Mouse (Mus musculus) brown adipose tissue, adult 24 weeks (tissue): ENCODE measurements around the gene Cbr3. TPM values are rescaled to one million over a fixed set of nuclear protein-coding genes. Genes with fewer than 3 reads are reported as not detected.
"Not testable (repeated sequence)": the region's sequence is repeated elsewhere in the genome, so short reads cannot be mapped to it uniquely, and the experiment has no call there.

Experiments
- H3K27ac ChIP-seq: fragments of 200-500 bp; replicated peaks from 2 replicates; pipeline ENCODE4 v1.5.1; 2012; ENCODE audit warnings: low read depth, mild to moderate bottlenecking, low read length
- H3K4me1 ChIP-seq: fragments of 200-500 bp; 2 replicates; pipeline ENCODE4 v1.6.1; 2012; ENCODE audit warnings: low read length, mixed read lengths; ENCODE audit not compliant: control insufficient read depth, insufficient read depth, insufficient read length
- H3K4me3 ChIP-seq: fragments of 200-500 bp; 2 replicates; pipeline ENCODE4 v1.5.1; 2012; ENCODE audit warnings: low read depth, mild to moderate bottlenecking, low read length, moderate library complexity; ENCODE audit not compliant: insufficient read depth
- polyA plus RNA-seq: library from polyadenylated mRNA; stranded (reverse); fragments of >200 nt; gene quantifications from 2 replicates; pipeline ENCODE4 v1.2.4, GENCODE M21; 2012; ENCODE audit not compliant: missing spikeins, insufficient read depth, insufficient read length

Gene Cbr3
- 7.2 TPM in 2 replicates for polyA plus RNA-seq

- no peaks in the 10 kb centered on the region for H3K4me1 ChIP-seq
- H3K27ac ChIP-seq: no peak within 1 kb of the TSS
Measured at GRCm38 (mm10) chr16:93682689-93683507, at the start of gene Cbr3. Gene Cbr3 (plus strand): TSS chr16:93683215.

DNA sequence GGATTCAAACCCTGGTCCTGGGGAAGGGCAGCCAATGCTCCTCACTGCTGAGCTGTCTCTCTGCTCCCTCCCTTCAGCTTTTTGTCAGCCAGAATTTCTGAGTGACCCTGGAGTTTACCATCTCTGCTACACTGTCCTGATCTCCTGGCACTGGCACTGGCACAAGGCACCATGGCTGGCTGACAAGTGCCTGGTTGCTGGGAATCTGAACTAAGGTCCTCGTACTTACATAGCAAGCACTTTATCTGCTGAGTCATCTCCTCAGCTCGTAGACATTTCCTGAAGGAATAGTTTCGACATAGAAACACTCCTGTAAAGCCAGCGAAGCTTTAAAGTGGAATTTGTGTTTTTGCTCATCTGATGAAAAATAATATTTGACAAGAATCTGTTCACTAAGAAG, 39.0 kb upstream of the Cbr3 start:
- H3K4me3 ChIP-seq: no peak overlapping the region
- H3K27ac ChIP-seq: no peak overlapping the region
- no peaks in the 10 kb centered on the region for H3K4me1 ChIP-seq

More at GRCm38 (mm10) chr16:93682689-93683507, at the start of gene Cbr3:
- H3K4me3 ChIP-seq: peak within 1 kb of the TSS; percentile 78

DNA sequence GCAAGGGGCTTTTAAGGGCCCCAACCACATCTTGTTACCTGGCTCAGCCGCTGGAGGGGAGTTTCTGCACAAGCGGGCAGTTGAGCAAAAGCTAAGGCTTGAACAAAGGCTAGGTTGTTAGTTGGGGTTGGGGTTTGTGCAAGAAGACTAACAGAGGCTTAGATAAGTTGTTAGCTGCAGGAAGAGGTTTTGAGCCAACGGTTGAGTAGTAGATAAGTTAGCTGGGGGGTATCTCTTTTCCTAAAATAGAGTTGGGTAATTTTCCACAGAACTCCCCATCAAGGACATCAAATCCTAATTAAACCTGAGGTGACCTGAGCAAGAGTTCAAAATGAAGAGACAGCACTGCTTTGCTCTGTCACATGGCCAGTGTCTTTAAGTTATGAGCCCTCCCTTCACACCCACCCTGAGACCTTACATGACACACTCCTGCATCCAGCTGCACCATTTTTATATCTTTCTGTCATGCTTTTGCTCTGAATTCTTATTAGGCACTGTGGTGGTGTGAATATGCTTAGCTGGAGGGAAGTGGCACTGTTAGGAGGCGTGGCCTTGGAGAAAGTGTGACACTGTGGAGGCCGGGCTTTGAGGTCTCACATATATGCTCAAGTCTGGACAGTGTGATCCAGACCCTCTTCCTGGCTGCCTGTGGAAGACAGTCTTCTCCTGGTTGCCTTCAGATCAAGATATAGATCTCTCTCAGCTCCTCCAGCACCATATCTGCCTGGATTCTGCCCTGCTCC, 34.4 kb upstream of the Cbr3 start:
- no peak overlapping the region for H3K4me3 ChIP-seq
- H3K27ac ChIP-seq: no peak overlapping the region

GRCm38 (mm10) chr16:93667976-93668375, 15.0 kb upstream of the Cbr3 start:
- Histone ChIP-seq H3K4me3 (no peak overlapping the region), H3K4me1 (no peaks in the 10 kb centered on the region), H3K27ac (no peak overlapping the region)

More for the DNA sequence above, 34.4 kb upstream of the Cbr3 start:
- H3K4me1 ChIP-seq: no peaks in the 10 kb centered on the region

GRCm38 (mm10) chr16:93669521-93669920, 13.5 kb upstream of the Cbr3 start:
- no peak overlapping the region for H3K27ac ChIP-seq
- no peak overlapping the region for H3K4me3 ChIP-seq
- no peaks in the 10 kb centered on the region for H3K4me1 ChIP-seq

- not testable (repeated sequence) for H3K4me1 ChIP-seq, H3K27ac ChIP-seq, H3K4me3 ChIP-seq
Measured at GRCm38 (mm10) chr16:93670466-93670865, 12.5 kb upstream of the Cbr3 start.

GRCm38 (mm10) chr16:93671064-93671463, 12.0 kb upstream of the Cbr3 start:
- Histone ChIP-seq H3K27ac (no peak overlapping the region), H3K4me1 (no peaks in the 10 kb centered on the region)

GRCm38 (mm10) chr16:93676376-93676775, 6.6 kb upstream of the Cbr3 start:
- Histone ChIP-seq H3K4me3 (no peak overlapping the region), H3K27ac (no peak overlapping the region), H3K4me1 (no peaks in the 10 kb centered on the region)

More at GRCm38 (mm10) chr16:93671064-93671463, 12.0 kb upstream of the Cbr3 start:
- H3K4me3 ChIP-seq: no peak overlapping the region

GRCm38 (mm10) chr16:93678206-93678605, 4.8 kb upstream of the Cbr3 start:
- Histone ChIP-seq H3K4me1 (no peaks in the 10 kb centered on the region), H3K27ac (no peak overlapping the region), H3K4me3 (no peak overlapping the region)

GRCm38 (mm10) chr16:93679165-93679564, 3.9 kb upstream of the Cbr3 start:
- H3K27ac ChIP-seq: no peak overlapping the region
- no peaks in the 10 kb centered on the region for H3K4me1 ChIP-seq
- no peak overlapping the region for H3K4me3 ChIP-seq

DNA sequence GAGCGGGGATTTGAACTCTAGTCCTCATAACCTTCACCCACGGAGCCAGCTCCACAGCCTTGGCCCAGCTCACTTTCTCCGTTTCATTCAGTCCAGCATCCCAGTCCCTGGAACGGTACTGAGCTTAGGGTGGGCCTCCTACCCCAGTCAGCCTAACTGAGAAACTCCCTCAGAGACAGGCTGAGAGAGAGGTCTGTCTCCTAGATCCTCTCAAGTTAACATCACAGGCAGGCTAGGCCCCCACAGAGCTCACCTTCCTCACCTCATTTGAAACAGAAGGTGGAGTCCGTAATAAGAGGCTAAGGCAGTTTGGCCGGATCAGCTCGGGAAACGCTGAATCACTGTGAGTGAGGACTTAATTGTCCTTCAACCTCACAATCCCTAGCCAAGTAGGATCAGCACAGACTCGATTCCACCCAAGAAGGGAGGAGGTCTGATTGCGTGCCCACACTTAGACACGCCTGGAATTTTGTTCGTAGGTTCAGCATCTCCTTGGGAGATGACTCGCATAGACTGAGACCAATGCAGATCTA, 793 bp upstream of the Cbr3 start:
- Histone ChIP-seq H3K4me3 (peak overlapping the region; percentile 78), H3K4me1 (no peaks in the 10 kb centered on the region), H3K27ac (no peak overlapping the region)

DNA sequence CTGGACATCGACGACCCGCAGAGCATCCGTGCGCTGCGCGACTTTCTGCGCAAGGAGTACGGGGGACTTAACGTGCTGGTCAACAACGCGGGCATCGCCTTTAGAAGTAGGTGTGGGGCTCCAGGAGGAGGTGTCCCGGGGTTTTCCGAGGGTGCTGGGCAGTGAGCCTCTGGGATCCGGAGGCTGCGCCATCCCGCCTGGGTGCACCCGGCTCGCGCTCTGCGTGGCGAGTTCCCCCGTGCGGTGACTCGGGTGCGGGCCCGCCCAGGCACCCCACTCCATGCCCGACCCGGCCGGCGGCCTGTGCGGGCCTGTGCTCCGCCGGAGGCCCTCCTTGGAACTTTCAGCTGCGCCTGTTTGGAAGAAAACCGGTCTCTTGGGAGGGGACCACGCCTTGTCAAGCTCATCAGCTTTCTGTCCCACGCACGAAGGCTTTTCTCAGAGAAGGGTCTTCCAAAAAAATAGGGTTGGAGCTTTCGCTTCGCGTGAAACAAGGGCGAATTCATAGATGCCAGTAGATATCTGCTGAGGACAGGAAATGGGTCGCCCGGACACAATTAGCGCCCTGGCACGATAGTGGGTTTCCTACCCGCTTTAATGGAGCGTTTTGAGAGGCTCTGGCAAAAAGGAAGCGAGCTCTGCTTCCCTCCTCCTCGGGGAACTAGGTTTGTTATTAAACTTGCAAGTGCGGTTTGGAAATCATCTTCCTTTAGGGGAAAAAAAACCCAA, 657 bp downstream of the Cbr3 start:
- Histone ChIP-seq H3K4me3 (peak overlapping the region; percentile 78), H3K27ac (no peak overlapping the region), H3K4me1 (no peaks in the 10 kb centered on the region)

DNA sequence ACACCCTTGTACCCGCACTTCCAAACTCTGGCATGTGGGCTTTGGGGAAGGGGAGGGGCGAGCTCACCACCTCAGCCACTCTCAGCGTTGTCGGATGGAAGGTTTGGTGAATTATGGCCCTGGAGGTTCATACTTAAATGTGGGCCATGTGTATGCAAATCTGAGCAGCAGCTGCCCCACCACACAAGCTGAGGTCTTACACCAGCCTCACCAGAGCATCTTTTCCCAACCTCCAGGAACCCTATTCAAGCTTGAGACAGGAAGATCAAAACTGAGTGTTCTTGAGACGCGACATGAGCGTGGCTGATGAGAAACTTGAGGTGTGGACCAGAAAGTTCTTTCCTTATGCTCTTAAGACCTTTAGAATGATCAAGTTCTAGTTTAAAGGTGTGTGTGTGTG, 1.4 kb downstream of the Cbr3 start:
- no peaks in the 10 kb centered on the region for H3K4me1 ChIP-seq
- H3K27ac ChIP-seq: no peak overlapping the region
- H3K4me3 ChIP-seq: peak overlapping the region; percentile 78

GRCm38 (mm10) chr16:93685783-93686182, 2.8 kb downstream of the Cbr3 start:
- H3K4me3 ChIP-seq, H3K4me1 ChIP-seq, H3K27ac ChIP-seq: not testable (repeated sequence)

- no peak overlapping the region for H3K4me3 ChIP-seq
- no peak overlapping the region for H3K27ac ChIP-seq
- H3K4me1 ChIP-seq: no peaks in the 10 kb centered on the region
Measured at GRCm38 (mm10) chr16:93686421-93686820, 3.4 kb downstream of the Cbr3 start.
